Mouse (Mus musculus): Measurements from ENCODE around the gene Pkib.

DNA sequence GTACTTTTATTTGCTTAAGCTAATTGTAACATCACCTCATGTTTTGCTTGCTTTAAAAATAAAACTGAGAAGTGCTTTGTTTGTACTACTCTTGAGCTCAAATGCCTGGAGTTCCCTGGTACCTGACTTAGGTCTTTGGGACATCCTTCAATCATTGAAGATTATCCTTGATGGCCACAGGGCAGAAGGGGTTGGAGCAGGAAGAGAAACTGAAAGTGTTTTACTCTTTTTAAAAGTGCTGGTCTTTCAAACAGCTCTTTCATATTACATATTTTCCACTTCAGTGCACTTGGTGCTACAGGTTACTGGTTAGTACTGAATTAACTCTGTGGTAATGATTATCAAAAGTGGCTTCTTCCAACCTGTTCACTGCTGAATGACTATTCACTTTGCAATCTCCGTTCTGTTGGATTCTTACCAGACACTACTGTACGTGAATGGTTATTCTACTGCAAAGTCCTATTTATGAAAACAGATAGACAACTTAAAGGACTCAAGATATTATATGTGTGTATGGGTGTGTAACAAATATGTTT lies 123.5 kb downstream of the Pkib start:
- TF ChIP-seq POLR2A (IDR thresholded peaks at IDR 0.05; ENCODE audit: borderline replicate concordance, low read depth, low read length), result no peak
- TF ChIP-seq CTCF (IDR thresholded peaks at IDR 0.05; ENCODE audit: low read depth, low read length), result no peak
